9 mouse cellular contexts compared by ENCODE assay signal in the genomic region with DNA sequence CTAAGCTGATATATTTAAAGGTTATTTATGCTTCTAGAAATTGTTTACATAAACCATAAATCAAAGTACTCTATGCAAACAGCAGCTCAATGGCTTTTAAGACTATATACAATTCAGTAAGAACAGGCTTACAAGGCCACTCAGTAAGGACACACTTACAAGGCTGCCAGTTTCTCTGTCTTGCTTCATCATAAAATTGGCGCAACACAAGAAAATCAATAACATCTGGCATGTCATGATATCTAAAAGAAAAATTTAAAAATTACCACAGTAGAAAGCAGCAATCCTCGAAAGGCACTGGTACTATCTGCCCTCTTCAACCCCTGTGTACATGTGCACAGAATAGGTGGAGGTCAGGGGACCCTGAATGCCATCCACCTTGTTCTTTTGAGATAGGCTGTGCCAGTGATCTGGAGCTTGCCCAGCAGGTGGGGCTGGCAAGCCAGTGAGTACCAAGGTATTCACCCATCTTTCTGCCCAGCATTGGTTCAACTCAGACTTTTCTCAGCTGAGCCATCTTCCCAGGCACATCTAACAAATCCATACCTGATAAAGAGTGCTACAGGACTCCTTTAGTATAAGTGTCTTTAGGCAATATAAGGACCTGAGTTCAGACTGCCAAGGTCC. TPM values are rescaled to one million over a fixed set of nuclear protein-coding genes. Genes with fewer than 3 reads are reported as not detected.
DNase-seq lines count a peak whose midpoint lies in the region; ATAC-seq and TF ChIP-seq lines count a peak whose summit lies in the region.
"Had no signal": no experiment of that assay in that cellular context is flagged by ENCODE, and none has a peak within 500 bp of the region (broad histone marks: within the 10 kb centered on the region; RNA-seq: fewer than 3 reads in every experiment).

No protein-coding gene starts in this region.

- no peaks in the 10 kb centered on the region for H3K4me1 ChIP-seq in hindbrain, embryonic 10.5 days (replicated peaks)
- H3K4me1 ChIP-seq in hindbrain, embryonic 13.5 days (replicated peaks), result no peaks in the 10 kb centered on the region
- H3K4me1 ChIP-seq in CH12.LX (ENCODE audit: control insufficient read depth in 1 of 2, insufficient read depth in 2 of 2), result peaks cover 0 to 4% of the 10 kb centered on the region in 2 experiments; a peak in 1 of 4 replicates
- H3K4me1 ChIP-seq in embryonic fibroblast, embryonic 13.5 days (ENCODE audit: control insufficient read depth, insufficient read depth, low read length), result peaks cover 9% of the 10 kb centered on the region
- H3K4me1 ChIP-seq: limb, embryonic 15.5 days had no signal

- no peak for TF ChIP-seq POLR2A in CH12.LX (IDR thresholded peaks at IDR 0.05; ENCODE audit: low read depth, low read length)
- TF ChIP-seq POLR2A in embryonic fibroblast, embryonic 13.5 days (IDR thresholded peaks at IDR 0.05; ENCODE audit: low read depth, low read length), result no peak

- peak; percentile 67 for TF ChIP-seq RAD21 in CH12.LX (IDR thresholded peaks at IDR 0.05; ENCODE audit: low read depth, low read length)

- peak; percentile 10 for DNase-seq in hindbrain, embryonic 10.5 days (ENCODE audit: low spot score)
- DNase-seq in CH12.LX (ENCODE audit: extremely low read depth), result peak; percentile 21
- DNase-seq in gastrocnemius, postnatal 14 days, result no peak
- DNase-seq in ovary, postnatal 10 days (ENCODE audit: low spot score), result no peak

- ATAC-seq in hindbrain, embryonic 13.5 days (ENCODE audit: low FRiP score), result no peak
- peak; percentile 44; the same call in 1 of the 2 replicates for ATAC-seq in neutrophil, adult 5-6 weeks (ENCODE audit: extremely low read depth, insufficient number of reproducible peaks, low FRiP score, poor library complexity, severe bottlenecking)
- no peak for ATAC-seq in granulocyte monocyte progenitor cell, adult 5-6 weeks (replicated peaks; ENCODE audit: poor library complexity, severe bottlenecking)

- intact Hi-C loops in gastrocnemius, postnatal 14 days (cut with DNase I; ENCODE audit: low total_unique reads), result no loop called here

- H3K4me2 ChIP-seq in hindbrain, embryonic 13.5 days, result no peak overlapping the region
- H3K4me2 ChIP-seq in CH12.LX (ENCODE audit: insufficient read depth, low read depth, poor library complexity, severe bottlenecking), result no peak overlapping the region
- H3K4me2 ChIP-seq: limb, embryonic 15.5 days had no signal

- H3K9me3 ChIP-seq in hindbrain, embryonic 10.5 days, result no peaks in the 10 kb centered on the region
- no peaks in the 10 kb centered on the region for H3K9me3 ChIP-seq in hindbrain, embryonic 13.5 days
- H3K9me3 ChIP-seq in CH12.LX (replicated peaks; ENCODE audit: low read length), result no peaks in the 10 kb centered on the region
- H3K9me3 ChIP-seq: limb, embryonic 15.5 days had no signal

- TF ChIP-seq CTCF in CH12.LX (conservative IDR thresholded peaks at IDR 0.05 in 1 of 2, IDR thresholded peaks at IDR 0.05 in 1 of 2; ENCODE audit: low read depth in 2 of 2, low read length in 2 of 2), result peak; percentile 24 to 74; a peak in 3 of 4 replicates
- peak; percentile 10; the same call in 1 of the 2 replicates for TF ChIP-seq CTCF in embryonic fibroblast, embryonic 13.5 days (IDR thresholded peaks at IDR 0.05; ENCODE audit: borderline replicate concordance, insufficient read depth, low read length)

- no peaks in the 10 kb centered on the region for H3K27me3 ChIP-seq in hindbrain, embryonic 10.5 days (ENCODE audit: insufficient read depth, poor library complexity, severe bottlenecking)
- no peaks in the 10 kb centered on the region for H3K27me3 ChIP-seq in hindbrain, embryonic 13.5 days
- no peaks in the 10 kb centered on the region for H3K27me3 ChIP-seq in CH12.LX (replicated peaks)
- H3K27me3 ChIP-seq: limb, embryonic 15.5 days had no signal

- in situ Hi-C loops in CH12.LX (cut with MboI; ENCODE audit: low pct_ligation_motif_present, low pct_unique_long_range_greater_than_20kb, low sequenced_read_pairs), result loop anchor here (10.0 to 25.0 kb wide), 2 partner anchors 124 to 307 kb away; no protein-coding TSS in a partner anchor

- no peak for TF ChIP-seq EP300 in CH12.LX (IDR thresholded peaks at IDR 0.05; ENCODE audit: low read length)

- no peak overlapping the region for H3K9ac ChIP-seq in hindbrain, embryonic 13.5 days
- no peak overlapping the region for H3K9ac ChIP-seq in CH12.LX (ENCODE audit: insufficient read depth, low read depth)
- H3K9ac ChIP-seq: limb, embryonic 15.5 days had no signal

- no peak overlapping the region for H3K4me3 ChIP-seq in hindbrain, embryonic 10.5 days
- no peak overlapping the region for H3K4me3 ChIP-seq in hindbrain, embryonic 13.5 days
- H3K4me3 ChIP-seq in CH12.LX (replicated peaks in 1 of 3; ENCODE audit: low read depth in 2 of 3, low read length in 2 of 3, poor library complexity in 1 of 3), result no peak overlapping the region
- no peak overlapping the region for H3K4me3 ChIP-seq in embryonic fibroblast, embryonic 13.5 days (ENCODE audit: insufficient read depth, low read length)
- H3K4me3 ChIP-seq: limb, embryonic 15.5 days had no signal

- dilution Hi-C loops in CH12.LX (cut with MboI; ENCODE audit: extremely low pct_ligation_motif_present, extremely low pct_unique_long_range_greater_than_20kb, low sequenced_read_pairs), result no loop called here

- H3K36me3 ChIP-seq in hindbrain, embryonic 10.5 days, result peaks cover 100% of the 10 kb centered on the region
- H3K36me3 ChIP-seq in hindbrain, embryonic 13.5 days, result peaks cover 93% of the 10 kb centered on the region
- peaks cover 8 to 12% of the 10 kb centered on the region in 2 experiments for H3K36me3 ChIP-seq in CH12.LX (replicated peaks in 1 of 2; ENCODE audit: control insufficient read depth in 1 of 2, insufficient read depth in 1 of 2, low read length in 1 of 2)

- WGBS in hindbrain, embryonic 10.5 days, result 93% methylated on average over 2 of the region's 2 CpGs
- 98% methylated on average over 2 of the region's 2 CpGs for WGBS in hindbrain, embryonic 13.5 days

- H3K27ac ChIP-seq in hindbrain, embryonic 10.5 days, result no peak overlapping the region
- H3K27ac ChIP-seq in hindbrain, embryonic 13.5 days, result no peak overlapping the region
- H3K27ac ChIP-seq in CH12.LX (ENCODE audit: insufficient read depth, low read depth), result no peak overlapping the region
- H3K27ac ChIP-seq in embryonic fibroblast, embryonic 13.5 days (ENCODE audit: insufficient read depth, low read length), result no peak overlapping the region
- H3K27ac ChIP-seq: limb, embryonic 15.5 days had no signal

- H3K79me2 ChIP-seq in CH12.LX (replicated peaks; ENCODE audit: control insufficient read depth, extremely low read depth, insufficient read depth, poor library complexity, severe bottlenecking), result no peaks in the 10 kb centered on the region

TF ChIP-seq in CH12.LX, 34 proteins besides CTCF, POLR2A, EP300 and RAD21:
- no peak for TF ChIP-seq USF1 (IDR thresholded peaks at IDR 0.05; ENCODE audit: low read depth, low read length)
- TF ChIP-seq SMC3 (IDR thresholded peaks at IDR 0.05; ENCODE audit: low read depth, low read length), result peak; percentile 65

RNA-seq across cellular contexts. Expression of gene Psmg1, which starts 39.8 kb away (rescaled TPM):
- polyA plus RNA-seq in hindbrain, embryonic 10.5 days (2016; fragmentation: Nextera tagmentation; extraction: Ambion mirVana), result 99.0 and 103 TPM in 2 replicates
- 60.8 and 64.0 TPM in 2 replicates for polyA plus RNA-seq in hindbrain, embryonic 13.5 days (2015; fragmentation: Nextera tagmentation; extraction: Ambion mirVana)
- total RNA-seq in CH12.LX (2012; rRNA removed) (134 and 146 TPM in 2 replicates), CH12.LX (2014; rRNA removed) (250 and 256 TPM in 2 replicates)
- polyA plus RNA-seq in CH12.LX (2012; ENCODE audit: insufficient read length, low read depth), result 198 and 220 TPM in 2 replicates
- polyA plus RNA-seq in embryonic fibroblast, embryonic 13.5 days (2011; ENCODE audit: insufficient read length, low read depth, missing spikeins), result 37.0 and 40.3 TPM in 2 replicates
- 9.8 and 20.6 TPM in 2 replicates for total RNA-seq in neutrophil, adult 5-6 weeks (2017)
- 10 to 100 TPM; 12.2 to 12.8 TPM for total RNA-seq in gastrocnemius, postnatal 14 days (2021)
- total RNA-seq in granulocyte monocyte progenitor cell, adult 5-6 weeks (2014; fragmentation: Nextera tagmentation), result 53.2 and 68.7 TPM in 2 replicates
- total RNA-seq in granulocyte monocyte progenitor cell, adult 5-6 weeks (2017), result 71.9 and 94.4 TPM in 2 replicates

RNA-seq across cellular contexts. Expression of gene Brwd1, which starts 51.7 kb away (rescaled TPM):
- 138 and 164 TPM in 2 replicates for polyA plus RNA-seq in hindbrain, embryonic 10.5 days (2016; fragmentation: Nextera tagmentation; extraction: Ambion mirVana)
- polyA plus RNA-seq in hindbrain, embryonic 13.5 days (2015; fragmentation: Nextera tagmentation; extraction: Ambion mirVana), result 279 and 297 TPM in 2 replicates
- total RNA-seq in CH12.LX (2012; rRNA removed) (7.1 and 8.1 TPM in 2 replicates), CH12.LX (2014; rRNA removed) (4.3 and 4.4 TPM in 2 replicates)
- 3.4 and 4.4 TPM in 2 replicates for polyA plus RNA-seq in CH12.LX (2012; ENCODE audit: insufficient read length, low read depth)
- 79.1 and 122 TPM in 2 replicates for polyA plus RNA-seq in embryonic fibroblast, embryonic 13.5 days (2011; ENCODE audit: insufficient read length, low read depth, missing spikeins)
- total RNA-seq in neutrophil, adult 5-6 weeks (2017), result 507 and 521 TPM in 2 replicates
- total RNA-seq in gastrocnemius, postnatal 14 days (2021), result 10 to 100 TPM; 65.9 to 72.2 TPM
- 44.6 and 57.6 TPM in 2 replicates for total RNA-seq in granulocyte monocyte progenitor cell, adult 5-6 weeks (2014; fragmentation: Nextera tagmentation)
- total RNA-seq in granulocyte monocyte progenitor cell, adult 5-6 weeks (2017), result 37.2 and 41.7 TPM in 2 replicates

Comparison
In these comparisons a context has a peak if more than half of its experiments do, and no peak if none do; other contexts are left out.
1. DNase-seq: peak in hindbrain, embryonic 10.5 days (single experiment) and CH12.LX (single experiment); none in gastrocnemius, postnatal 14 days (single experiment) and ovary, postnatal 10 days (single experiment).
2. RNA of gene Brwd1, which starts 51.7 kb away (total RNA-seq): 507 to 521 TPM in neutrophil, adult 5-6 weeks, 65.9 to 72.2 TPM in gastrocnemius, postnatal 14 days and 37.2 to 57.6 TPM in granulocyte monocyte progenitor cell, adult 5-6 weeks; 4.3 to 8.1 TPM in CH12.LX; every median in the first group is over 4 times any median in the second.